Mouse (Mus musculus): ENCODE measurements around the gene Eepd1.
"Not testable (repeated sequence)": the region's sequence is repeated elsewhere in the genome, so short reads cannot be mapped to it uniquely, and the experiment has no call there.

Eepd1 gene

GRCm38 (mm10) chr9:25481344-25482095, at the start of gene Eepd1:
Gene Eepd1 (plus strand): TSS chr9:25481547.
- ATAC-seq (ENCODE audit: insufficient number of reproducible peaks, low FRiP score, low TSS enrichment): peak; percentile 91

GRCm38 (mm10) chr9:25438836-25439235, 42.5 kb upstream of the Eepd1 start:
- no peak for ATAC-seq (ENCODE audit: insufficient number of reproducible peaks, low FRiP score, low TSS enrichment)

GRCm38 (mm10) chr9:25440046-25440445, 41.3 kb upstream of the Eepd1 start:
- ATAC-seq (ENCODE audit: insufficient number of reproducible peaks, low FRiP score, low TSS enrichment): not testable (repeated sequence)

- no peak for ATAC-seq (ENCODE audit: insufficient number of reproducible peaks, low FRiP score, low TSS enrichment)
Observed at GRCm38 (mm10) chr9:25442041-25442440, 39.3 kb upstream of the Eepd1 start.

- no peak for ATAC-seq (ENCODE audit: insufficient number of reproducible peaks, low FRiP score, low TSS enrichment)
Observed at GRCm38 (mm10) chr9:25443029-25443428, 38.3 kb upstream of the Eepd1 start.

GRCm38 (mm10) chr9:25443546-25443945, 37.8 kb upstream of the Eepd1 start:
- ATAC-seq (ENCODE audit: insufficient number of reproducible peaks, low FRiP score, low TSS enrichment): no peak

GRCm38 (mm10) chr9:25450394-25450793, 31.0 kb upstream of the Eepd1 start:
- no peak for ATAC-seq (ENCODE audit: insufficient number of reproducible peaks, low FRiP score, low TSS enrichment)

GRCm38 (mm10) chr9:25455027-25455426, 26.3 kb upstream of the Eepd1 start:
- ATAC-seq (ENCODE audit: insufficient number of reproducible peaks, low FRiP score, low TSS enrichment): no peak

GRCm38 (mm10) chr9:25460835-25461555, 20.4 kb upstream of the Eepd1 start:
- ATAC-seq (ENCODE audit: insufficient number of reproducible peaks, low FRiP score, low TSS enrichment): no peak

- ATAC-seq (ENCODE audit: insufficient number of reproducible peaks, low FRiP score, low TSS enrichment): no peak
Observed at GRCm38 (mm10) chr9:25464305-25464704, 17.0 kb upstream of the Eepd1 start.

- no peak for ATAC-seq (ENCODE audit: insufficient number of reproducible peaks, low FRiP score, low TSS enrichment)
Observed at GRCm38 (mm10) chr9:25479392-25480020, 1.8 kb upstream of the Eepd1 start.

GRCm38 (mm10) chr9:25480676-25481075, 671 bp upstream of the Eepd1 start:
- ATAC-seq (ENCODE audit: insufficient number of reproducible peaks, low FRiP score, low TSS enrichment): no peak

- ATAC-seq (ENCODE audit: insufficient number of reproducible peaks, low FRiP score, low TSS enrichment): no peak
Observed at GRCm38 (mm10) chr9:25482322-25482998, 1.1 kb downstream of the Eepd1 start.

- no peak for ATAC-seq (ENCODE audit: insufficient number of reproducible peaks, low FRiP score, low TSS enrichment)
Observed at GRCm38 (mm10) chr9:25482999-25483347, 1.6 kb downstream of the Eepd1 start.

GRCm38 (mm10) chr9:25483931-25484618, 2.7 kb downstream of the Eepd1 start:
- ATAC-seq (ENCODE audit: insufficient number of reproducible peaks, low FRiP score, low TSS enrichment): no peak

- no peak for ATAC-seq (ENCODE audit: insufficient number of reproducible peaks, low FRiP score, low TSS enrichment)
Observed at GRCm38 (mm10) chr9:25484619-25484986, 3.3 kb downstream of the Eepd1 start.

- ATAC-seq (ENCODE audit: insufficient number of reproducible peaks, low FRiP score, low TSS enrichment): no peak
Observed at GRCm38 (mm10) chr9:25485006-25485405, 3.7 kb downstream of the Eepd1 start.

- ATAC-seq (ENCODE audit: insufficient number of reproducible peaks, low FRiP score, low TSS enrichment): no peak
Observed at GRCm38 (mm10) chr9:25485406-25485805, 4.1 kb downstream of the Eepd1 start.

GRCm38 (mm10) chr9:25486246-25486807, 5.0 kb downstream of the Eepd1 start:
- ATAC-seq (ENCODE audit: insufficient number of reproducible peaks, low FRiP score, low TSS enrichment): no peak

Measured in cerebellum, adult (tissue).